Mouse (Mus musculus) heart, adult 10 weeks (tissue): ENCODE results near the gene Pros1. TPM values are rescaled to one million over a fixed set of nuclear protein-coding genes. Genes with fewer than 3 reads are reported as not detected.

Experiments used
- polyA plus RNA-seq: library from polyadenylated mRNA; stranded (reverse); fragments of 350-450 nt; fragmentation: Illumina TruSeq; extraction: RNeasy Lipid Tissue Mini Kit (QIAGEN cat#74804); gene quantifications from one replicate; pipeline ENCODE4 v1.2.3, GENCODE M21; 2014; ENCODE audit warnings: low read depth, low replicate concordance

The Pros1 gene
- 17.2 TPM for polyA plus RNA-seq

GRCm38 (mm10) chr16:62854191-62855068 is at the start of gene Pros1:
Pros1 (plus strand) TSS chr16:62854307.

DNA sequence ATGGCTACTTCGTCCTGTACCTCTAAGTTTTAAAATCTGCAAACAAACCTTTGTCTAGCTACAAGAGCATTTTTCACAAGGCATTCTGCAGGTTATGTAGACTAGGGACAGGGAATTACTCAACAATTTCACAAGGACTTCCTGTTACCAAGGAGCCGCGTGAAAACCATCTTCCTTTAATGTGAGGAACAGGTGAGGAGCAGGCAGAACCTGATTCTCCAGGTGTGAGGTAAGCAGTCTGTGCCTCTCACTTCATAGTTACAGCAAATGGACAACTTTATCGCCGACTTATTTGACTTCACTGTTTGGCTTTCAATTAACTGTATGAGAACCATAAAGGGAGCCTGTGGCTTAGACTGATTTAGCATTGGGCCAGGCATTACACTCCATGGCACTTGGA is 39.6 kb upstream of the Pros1 start, which contains the start of gene Stx19:
Gene Stx19 (plus strand): TSS at position 186 of the 400 bp plus-strand sequence.

DNA sequence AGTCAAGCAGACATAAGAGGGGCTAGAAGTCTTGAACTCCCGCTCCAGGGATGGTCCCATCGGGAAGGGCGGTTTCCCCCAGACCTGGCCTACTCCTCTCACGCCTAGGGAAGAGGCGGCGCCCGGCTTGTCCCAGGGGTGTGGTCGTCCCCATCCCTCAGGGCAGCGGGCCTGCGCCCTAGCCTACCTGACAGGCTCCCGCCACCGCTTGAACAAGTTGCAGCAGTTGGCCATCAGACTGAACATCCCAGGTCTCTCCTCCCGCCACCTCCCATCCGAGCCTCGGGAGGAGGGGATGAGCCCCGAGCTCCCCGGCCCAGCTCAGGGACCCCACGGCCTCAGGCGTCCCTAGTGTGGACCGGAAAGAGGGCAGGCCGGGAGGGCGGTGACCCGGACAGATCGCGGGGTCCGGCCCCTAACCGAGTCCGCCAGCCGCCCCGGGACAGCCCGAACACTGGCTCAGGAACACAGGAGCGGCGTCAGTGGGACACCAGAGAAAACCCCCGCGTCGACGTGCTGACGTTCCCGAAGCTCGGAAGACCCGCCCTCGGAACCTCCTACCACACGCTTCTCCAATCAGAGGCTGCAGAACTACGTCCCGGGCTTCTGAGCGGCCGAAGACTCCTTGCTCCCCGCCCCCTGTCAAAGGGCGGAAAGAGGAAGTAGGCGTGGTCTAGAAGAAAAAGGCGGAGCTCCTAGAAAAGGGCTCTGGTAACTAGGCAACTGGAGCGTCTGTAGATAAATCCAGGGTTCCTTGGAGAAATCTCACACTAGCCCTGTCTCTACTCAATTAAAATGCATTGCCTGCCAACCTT is 7.4 kb upstream of the Pros1 start, which contains the start of gene Arl13b:
Gene Arl13b (minus strand): TSS at position 543 of the 815 bp plus-strand sequence.

Other genes starting within 250 kb of the Pros1 start
- 5.2 TPM for gene Nsun3, start 67.5 kb upstream of the Pros1 start, polyA plus RNA-seq
- gene Stx19, start 39.6 kb upstream of the Pros1 start, polyA plus RNA-seq: not detected
- gene Arl13b, start 7.3 kb upstream of the Pros1 start, polyA plus RNA-seq: 8.4 TPM